Mouse (Mus musculus) ES-E14 (cell line): ENCODE results near the gene Chga.

Experiments
- CHD2 ChIP-seq: IDR thresholded peaks from 2 replicates; pipeline ENCODE4 v1.6.1; 2014; ENCODE audit warnings: mild to moderate bottlenecking, low read depth, low read length, inconsistent platforms
- MAFK ChIP-seq: IDR thresholded peaks from 2 replicates; pipeline ENCODE4 v1.6.1; 2014; ENCODE audit warnings: mild to moderate bottlenecking, low read depth, low read length, inconsistent platforms; ENCODE audit not compliant: insufficient read depth
- ZC3H11A ChIP-seq: IDR thresholded peaks from 2 replicates; pipeline ENCODE4 v1.6.1; 2012; ENCODE audit warnings: low read depth, mild to moderate bottlenecking, inconsistent platforms, low read length, borderline replicate concordance
- ZNF384 ChIP-seq: IDR thresholded peaks from 2 replicates; pipeline ENCODE4 v1.6.1; 2012; ENCODE audit warnings: low read depth, low read length, inconsistent platforms

GRCm38 (mm10) chr12:102596410-102596809, 41.6 kb downstream of the Chga start:
- no peak for TF ChIP-seq MAFK
- no peak for TF ChIP-seq ZNF384
- no peak for TF ChIP-seq ZC3H11A
- no peak for TF ChIP-seq CHD2
